Mouse (Mus musculus): ENCODE measurements around the gene Lpp. TPM values are rescaled to one million over a fixed set of nuclear protein-coding genes. Genes with fewer than 3 reads are reported as not detected.

Gene Lpp
- total RNA-seq, 4 experiments from 2014 or later: 54.0 to 80.8 (median 65.0) TPM

DNA sequence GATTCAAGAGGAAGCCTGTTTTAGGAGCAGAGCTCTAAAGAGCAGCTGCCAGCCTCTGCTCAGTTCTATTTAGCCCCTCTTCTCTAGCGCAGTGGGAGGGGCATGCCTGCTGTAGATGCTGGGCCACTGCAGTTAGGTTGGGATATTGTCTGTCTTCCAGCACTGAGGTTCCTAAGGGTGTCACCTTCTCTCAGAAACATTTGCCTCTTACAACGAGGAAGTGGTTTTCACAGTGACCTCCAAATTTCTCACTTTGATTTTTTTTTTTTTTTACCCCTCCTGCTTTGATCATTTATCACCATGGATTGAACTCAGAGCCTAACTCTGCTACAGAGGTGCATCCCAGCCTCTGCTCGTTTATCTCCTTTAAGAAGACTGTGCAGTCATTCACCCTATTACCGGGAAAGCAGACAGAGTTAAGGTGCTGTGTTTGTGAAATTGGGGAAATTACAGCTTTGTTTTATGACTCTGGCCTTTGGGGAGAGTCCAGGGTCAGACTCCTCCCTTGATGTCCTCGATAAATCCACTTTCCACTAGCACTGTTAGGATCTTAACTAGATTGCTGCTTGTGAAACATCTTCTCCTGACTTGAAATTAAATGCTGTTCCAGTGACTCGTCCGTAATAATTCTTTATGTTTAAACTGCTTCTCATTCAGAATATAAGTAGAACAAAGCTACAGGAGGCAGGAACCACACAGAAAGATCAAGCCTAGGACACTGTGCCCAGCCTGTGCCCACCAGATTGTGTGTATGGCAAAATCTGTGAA is 111.7 kb downstream of the Lpp start:
- peak; percentile 61 for DNase-seq

DNA sequence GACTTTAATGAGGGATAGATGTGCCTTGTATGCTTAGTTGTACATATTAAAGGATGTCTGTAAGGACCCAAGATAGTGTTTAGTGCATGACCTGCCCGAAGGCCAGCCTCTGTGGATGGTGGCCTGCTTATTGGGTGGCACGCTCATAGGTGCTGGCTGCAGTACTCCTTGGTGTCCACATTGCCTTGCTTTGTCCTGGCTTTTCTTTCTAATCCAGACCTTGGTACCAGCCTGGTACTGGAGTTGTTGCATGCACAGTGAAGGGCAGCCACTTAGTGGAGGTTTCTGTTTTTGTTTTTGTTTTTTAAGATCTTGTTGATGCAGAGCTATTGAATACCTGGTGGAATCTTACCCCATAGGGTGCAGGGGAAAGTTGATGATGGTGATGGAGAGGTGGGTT is 112.9 kb downstream of the Lpp start:
- DNase-seq: no peak

DNA sequence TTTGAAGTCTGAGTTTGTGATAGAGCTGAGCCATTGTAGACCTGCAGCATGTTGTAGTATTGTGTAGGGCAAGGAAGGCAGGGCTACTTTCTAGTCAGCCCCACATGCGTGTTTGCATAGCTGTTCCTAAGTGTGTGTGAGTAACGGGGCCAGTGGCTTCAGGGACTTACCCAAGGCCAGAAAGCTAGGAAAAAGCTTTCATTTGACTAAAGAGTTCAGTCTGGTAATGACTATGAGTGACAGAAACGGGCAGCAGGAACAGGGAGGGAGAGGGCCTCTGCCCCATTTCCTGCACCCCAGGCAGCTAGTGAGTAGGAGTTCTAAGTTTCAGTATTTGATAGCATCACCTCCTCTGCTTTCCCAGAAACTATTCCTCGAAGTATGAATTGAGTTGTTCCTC is 113.4 kb downstream of the Lpp start:
- peak; percentile 69 for DNase-seq

DNA sequence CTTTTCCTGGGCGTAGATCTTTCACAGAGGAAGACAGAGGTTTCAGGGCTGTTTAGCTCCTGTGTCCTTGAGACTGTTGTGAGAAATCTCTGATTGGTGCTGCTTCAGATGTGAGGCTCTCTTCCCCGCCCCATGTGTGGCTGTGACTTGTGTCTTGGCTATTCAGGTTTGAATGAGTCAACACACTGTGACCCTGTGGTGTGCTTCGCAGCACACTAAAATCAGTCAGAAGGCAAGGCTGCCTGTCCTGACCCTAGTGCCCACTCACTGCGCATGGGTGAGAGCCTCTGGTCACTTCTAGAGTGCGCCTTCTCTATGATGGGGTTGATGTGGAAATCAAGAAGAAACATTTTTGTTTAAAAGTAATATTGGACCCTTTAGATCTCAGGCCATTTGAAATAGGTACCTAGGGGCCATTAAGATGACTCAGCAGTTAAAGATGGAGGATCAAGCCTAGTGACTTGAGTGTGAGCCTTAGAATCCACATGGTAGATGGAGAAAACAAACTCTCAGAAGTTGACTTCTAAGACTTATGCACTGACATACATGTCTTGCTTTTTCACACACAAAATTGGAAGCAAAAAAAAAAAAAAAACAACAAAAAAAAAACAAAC is 114.7 kb downstream of the Lpp start:
- peak; percentile 86 for DNase-seq

DNA sequence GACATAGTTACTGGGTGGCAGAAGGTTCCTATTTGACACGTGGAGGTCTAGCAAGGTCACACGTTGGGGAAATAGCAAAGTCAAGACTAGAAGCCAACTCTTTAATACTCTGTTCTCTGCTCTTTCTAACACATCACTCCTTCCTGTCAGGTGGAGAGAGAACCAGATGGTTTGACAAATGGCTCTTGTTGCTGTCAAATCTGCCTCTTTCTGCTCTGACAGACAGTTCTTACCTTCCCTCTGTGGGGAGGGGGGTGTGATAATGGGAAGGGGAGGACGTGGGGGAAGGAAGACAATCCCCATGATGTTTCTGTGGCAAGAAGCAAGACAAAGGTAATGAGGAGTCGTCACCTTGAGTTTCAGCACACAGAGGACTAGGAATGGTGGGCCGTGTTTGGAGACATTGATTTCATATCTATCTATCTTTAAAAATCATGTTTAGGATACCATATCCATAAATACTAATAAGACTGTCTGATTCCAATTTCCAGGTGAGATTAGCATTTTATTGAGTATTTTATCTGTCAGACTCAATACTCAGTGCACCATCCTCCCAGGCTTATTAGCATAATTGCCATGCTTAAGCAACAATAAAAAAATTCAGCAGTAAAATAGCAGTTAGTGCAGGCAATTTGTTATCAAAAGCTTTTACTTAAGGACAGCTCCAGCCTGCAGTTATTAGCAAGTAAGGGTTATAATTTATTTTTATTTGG is 115.9 kb downstream of the Lpp start:
- DNase-seq: no peak

DNA sequence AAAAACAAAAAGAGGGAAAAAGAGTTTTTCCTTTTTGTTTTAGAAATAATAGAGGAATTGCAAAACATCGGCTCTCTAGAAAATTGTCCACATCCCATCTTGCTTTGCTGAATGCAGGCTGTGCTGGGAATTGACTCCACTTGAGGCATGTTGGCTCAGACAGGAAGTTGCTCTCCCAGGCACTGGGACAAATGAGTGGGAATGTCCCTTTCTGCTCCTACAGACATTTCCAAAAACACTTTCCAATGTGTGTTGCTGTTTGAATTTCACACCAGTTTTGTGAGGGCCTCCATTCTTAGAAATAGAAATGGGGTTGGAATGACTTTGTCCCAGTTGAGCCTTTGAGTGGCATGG is 116.5 kb downstream of the Lpp start:
- no peak for DNase-seq

DNA sequence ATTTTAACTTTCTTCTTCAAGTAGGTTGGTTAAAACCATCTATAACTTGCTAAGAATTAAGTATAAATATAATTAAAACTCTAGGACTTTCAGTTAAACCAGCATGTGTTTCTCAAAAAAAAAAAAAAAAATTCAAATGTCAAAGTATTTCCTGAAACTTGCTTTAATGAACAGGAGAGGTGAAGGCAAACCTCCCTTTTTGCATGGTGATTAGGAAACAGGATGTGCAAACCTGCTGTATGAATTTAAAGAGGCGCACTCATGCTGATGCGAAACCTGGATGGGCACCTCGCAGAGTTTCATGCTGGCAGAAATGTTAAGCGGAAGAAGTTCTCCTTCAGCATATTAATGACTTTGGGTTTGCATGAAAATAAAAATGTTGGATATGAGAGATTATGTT is 119.9 kb downstream of the Lpp start:
- DNase-seq: no peak

DNA sequence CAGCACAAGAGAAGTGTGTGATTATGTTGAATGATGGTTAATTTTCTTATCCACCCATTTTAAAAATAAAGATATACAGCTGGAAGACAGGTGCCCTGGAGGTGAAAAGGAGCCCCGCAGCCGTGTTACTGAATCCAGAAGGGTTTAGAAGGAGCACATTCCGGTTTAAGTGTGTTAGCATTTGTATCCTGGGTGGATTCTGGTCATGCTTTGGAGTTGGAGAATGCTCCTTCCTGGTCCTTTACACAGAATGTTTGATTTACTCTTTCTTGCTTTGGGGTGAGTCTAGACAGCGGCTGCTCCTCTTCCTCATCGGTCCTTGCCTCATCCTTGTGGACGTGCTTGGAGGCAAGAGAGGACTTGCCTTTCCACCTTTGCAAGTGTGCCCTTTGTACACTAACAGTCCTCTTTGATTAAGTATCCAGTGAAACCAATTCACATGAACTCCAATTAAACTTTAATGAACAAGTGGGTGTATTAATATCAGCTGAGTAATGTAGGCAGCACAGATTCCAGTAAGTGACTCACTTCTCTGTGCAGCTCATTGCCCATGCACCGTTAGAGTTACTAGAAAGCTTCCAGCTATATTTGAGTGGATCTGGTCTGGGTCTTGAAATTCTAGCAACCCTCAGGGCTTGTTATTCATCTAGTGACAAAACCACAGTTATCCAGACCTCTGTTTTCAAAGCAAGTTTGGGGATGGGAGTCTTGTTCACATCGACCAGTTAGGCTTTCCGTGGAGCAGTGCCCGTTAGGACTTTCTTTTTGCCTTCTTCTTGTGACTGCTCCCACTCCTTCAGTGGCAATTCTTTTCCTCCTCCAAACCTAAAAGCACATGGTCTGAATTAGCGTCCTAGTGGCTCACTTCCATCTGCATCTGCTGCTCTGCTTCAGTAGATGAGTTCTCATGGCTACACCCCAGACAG is 121.8 kb downstream of the Lpp start:
- no peak for DNase-seq

DNA sequence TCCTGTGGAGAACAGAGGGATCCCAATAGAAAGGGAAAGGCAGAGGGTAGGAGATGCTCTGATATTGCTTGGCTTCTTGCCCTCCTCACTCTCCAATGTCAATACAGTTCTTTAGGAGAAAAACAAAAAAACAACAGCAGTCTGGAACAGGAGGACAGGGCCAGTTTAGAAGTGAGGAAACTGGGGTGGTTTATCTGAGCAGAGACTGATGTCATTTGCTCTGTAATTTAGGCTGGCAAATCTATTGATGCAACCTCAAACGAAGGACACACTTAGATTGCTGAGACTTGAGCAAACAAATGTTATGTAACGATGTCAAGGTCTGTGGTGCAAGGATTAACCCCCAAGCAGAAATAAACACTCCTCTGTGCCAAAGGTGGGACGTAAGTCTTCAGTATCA is 123.7 kb downstream of the Lpp start:
- peak; percentile 55 for DNase-seq

DNA sequence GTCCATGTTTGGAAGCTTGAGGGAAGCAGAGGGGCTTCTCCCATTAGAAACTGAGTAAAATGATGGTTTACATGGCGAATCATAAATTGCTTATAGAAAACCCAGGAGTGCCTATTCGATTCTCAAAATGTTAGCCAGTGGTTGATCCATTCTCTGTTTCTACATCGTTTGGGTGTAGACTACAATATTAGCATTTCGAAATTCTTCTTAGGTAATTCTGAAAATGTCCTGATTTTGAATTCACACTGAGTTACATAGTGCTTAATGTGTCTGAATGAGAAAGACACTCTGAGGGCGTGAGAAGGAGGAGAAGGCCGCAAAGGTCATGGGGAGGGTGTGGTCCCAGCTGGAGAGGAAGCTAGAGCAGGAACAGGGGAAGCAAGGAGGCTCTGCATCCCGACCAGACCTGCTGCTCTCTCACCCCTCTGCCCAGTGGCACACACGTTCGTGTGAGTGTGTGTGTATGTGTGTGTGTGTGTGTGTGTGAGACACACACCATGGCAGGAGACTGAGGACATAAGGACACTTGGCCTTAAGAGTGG is 124.3 kb downstream of the Lpp start:
- peak; percentile 56 for DNase-seq

DNA sequence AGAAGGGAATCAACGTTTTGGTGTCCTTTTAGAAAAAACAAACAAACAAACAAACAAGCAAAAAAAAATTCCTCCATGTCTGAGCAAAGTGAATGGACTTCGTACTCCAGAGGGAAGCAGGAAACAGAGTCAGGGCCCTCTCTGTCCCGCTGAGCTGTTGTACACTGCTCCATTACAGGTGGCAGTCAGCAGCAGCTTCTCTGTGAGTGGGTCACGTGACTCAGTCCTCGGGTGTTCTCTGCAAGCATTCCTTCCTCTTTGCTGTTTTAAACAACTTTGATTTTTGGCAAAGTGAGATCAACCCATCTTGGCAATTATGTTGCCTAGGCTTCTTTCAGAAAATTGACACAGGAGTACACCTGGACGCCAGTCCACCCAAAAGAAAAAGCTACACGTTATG is 125.5 kb downstream of the Lpp start:
- DNase-seq: no peak

DNA sequence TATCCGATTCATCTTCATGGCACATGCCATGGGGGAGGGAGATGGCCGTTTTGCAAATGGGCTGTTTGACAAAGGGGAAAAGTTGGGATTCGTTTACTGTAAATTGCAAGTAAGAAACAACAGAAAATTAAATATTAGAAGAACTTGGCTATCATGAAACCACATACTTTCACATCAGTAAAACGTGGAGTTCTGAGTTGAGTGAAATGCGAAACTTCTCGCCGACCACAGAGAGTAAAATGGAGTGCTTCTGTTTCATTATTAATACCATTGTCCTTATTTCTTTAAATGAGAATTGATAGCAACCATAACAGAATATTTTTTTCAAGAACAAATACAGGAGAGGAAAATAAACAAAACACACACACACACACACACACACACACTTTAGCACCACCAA is 133.9 kb downstream of the Lpp start:
- DNase-seq: no peak

DNA sequence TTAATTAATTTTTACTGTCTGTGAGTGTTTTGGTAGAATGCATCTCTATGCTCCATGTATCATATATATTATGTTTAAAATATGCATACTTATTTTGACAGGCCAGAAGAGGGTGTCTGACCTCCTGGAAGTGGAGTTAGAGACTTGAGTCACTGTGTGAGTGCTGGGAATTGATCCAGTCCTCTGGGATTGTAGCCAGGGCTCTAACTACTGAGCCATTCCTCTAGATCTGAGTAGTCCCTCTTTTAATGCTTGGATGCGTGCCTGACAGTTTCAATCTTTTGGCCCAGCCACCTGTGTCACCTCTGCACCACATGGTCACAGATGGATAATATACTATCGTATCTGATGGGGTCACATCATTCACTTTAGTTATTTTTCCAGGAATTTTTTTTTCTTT is 138.4 kb downstream of the Lpp start:
- DNase-seq: no peak

DNA sequence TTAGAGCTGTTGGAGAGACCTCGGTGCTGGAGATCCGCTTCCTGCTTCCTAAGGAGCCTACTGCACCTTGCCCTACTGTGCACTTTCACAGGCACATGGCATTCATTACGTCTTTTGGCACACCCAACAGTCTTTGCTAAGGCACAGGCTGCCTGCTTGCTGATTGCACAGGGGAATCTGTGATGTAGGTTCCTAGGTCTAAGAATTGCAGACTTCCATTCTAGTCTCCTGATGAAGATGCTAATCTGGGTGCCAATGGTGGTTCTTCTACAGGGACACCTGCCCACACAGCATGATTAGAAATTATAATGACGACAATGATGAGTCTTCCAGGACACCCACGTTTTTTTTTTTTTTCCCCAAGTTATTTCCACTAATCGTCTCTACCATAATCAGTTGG is 141.9 kb downstream of the Lpp start:
- DNase-seq: no peak

DNA sequence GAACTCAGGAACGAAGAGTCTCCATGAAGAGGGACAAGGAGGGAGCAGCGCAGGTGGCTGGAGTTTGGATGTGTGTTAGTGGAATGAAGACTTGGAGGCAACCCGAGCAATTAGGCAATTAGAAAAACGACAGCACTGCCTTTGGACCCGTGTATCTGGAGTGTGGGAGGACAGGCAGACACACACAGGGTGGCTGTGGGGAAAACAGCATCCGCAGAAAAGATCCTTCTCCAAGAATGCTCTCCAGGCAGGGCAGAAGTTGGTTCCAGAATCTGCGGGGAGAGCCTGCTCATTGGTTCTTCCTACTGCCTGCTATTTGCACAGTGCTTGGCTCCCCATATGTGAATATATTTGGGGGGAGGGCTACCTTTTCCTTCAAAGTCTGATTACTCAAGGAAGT is 143.0 kb downstream of the Lpp start:
- no peak for DNase-seq

DNA sequence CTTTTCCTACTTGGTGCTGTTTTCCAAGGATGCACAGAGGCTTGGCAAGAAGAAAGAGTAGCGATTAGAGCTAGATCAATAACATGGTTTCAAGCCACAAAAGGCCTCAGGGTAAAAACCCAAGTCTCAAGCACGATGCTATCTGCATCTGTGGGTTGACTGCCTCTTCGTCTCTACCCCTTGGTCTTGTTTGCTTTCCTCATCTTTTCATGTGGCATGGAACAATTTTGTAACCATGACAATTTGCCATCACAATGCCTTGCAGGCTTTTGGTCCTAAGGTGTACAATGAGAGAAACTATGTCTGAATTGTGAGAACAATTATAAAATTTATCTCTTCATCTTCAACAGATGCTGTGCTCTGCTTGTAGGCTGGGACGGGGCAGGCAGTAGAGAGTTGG is 145.7 kb downstream of the Lpp start:
- no peak for DNase-seq

DNA sequence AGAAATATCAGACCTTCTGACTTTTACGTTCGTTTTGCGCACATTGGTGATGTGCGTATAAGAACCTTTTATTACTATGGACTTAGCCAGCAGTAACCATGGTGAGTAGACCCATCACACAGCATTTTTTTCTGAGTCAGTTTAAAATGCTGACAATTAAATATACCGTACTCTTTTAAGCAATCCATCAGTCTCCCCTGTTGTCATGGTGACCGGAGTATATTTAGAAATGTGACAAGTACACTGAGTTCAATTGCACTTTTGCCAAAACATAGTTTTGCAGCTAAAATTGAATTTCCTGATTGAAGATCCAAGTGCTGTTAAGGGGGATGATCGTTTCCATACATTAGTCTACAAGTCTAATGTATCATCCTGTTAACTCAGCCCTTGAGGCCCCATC is 149.6 kb downstream of the Lpp start:
- no peak for DNase-seq

DNA sequence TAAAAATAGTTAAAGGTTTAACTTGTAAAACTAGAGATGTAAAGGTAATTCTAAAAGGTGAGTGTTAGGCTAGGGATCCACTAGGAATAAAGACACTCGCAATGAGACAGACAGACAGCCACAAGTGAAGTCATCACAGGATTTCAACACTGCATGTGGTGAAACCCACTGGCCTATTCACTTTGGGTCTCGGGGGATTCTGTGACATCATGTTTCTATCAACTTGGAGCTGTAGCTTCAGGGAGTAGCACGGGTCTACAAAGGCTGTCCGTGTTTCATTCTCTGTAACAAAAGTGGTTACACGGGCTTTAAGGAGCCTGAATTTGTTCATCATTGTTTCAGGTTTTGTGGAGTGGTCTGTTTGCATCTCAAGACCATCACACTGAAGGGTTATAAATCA is 152.1 kb downstream of the Lpp start:
- DNase-seq: no peak

DNA sequence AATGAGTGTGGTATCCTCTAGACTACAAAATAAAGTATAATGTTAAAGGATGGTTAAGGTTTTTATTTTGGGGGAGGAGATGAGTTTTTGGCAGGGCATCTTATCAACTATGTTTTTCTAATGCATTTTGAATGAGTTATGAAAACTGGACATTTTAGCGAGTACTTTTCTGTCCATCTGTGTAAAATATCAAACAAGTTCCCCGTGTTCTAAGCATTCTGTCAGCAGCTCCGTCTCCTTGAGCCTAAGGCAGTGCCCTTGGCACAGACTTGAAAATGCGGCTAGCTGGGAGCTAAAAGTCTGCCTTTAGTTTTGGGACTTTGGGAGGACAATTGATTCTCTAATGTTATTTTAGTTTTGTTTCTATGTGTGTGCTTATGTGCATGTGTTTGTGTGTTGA is 165.2 kb downstream of the Lpp start:
- DNase-seq: no peak

DNA sequence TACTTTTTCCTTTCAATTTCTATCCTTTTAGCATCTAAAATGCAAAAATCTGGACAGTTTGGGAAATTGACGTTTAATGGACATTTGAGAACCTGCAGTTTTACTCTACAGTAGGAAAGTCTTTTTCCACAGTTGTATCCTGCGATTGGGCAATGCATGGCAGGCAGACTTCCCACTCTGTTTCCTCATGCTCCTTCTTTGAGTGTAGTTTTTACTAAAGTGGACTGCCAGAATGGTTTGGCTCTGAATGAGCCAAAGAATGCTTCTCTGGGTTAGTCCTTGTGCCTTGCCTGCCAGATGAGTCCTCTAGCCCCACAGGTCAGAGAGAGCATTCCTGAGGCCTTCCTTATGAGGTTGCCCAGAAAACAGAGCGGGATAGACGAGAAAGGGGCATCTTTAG is 166.5 kb downstream of the Lpp start:
- DNase-seq: no peak

DNA sequence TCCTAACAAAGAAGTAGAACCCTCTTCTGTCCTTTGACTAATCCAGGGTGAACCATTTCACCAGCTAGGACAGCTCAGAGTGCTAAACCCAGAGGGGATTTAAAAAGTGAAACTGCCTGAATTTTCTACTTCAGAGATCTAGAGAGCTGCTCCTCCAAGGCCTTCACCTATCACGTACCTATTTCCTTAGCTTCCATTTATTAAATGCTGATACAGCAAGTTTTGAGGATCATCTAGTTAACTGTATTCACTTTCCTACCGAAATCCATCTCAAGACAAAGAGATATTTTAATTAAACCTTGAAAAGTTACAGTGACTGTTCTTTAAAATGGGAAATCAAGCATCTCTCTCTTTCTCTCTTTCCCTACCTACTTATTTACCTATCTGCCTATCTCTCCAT is 167.7 kb downstream of the Lpp start:
- DNase-seq: no peak

DNA sequence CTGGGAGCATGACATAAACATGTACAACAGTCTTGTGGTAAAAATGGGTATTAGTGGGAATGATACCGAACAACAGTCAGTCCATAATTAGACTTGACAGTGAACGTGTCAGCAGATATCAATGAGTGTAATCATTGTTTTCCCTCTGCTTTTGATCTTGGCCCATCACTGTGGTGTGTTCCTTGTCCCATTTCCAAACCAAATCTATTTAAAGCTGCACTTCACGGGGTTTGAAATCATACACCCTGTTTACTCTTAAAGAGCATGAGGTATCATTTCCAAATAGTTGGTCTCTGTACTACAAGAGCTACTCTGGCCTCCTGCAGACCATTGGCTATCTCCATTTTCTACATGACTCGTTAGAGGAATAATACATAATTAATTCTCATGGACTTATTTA is 168.3 kb downstream of the Lpp start:
- DNase-seq: no peak

DNA sequence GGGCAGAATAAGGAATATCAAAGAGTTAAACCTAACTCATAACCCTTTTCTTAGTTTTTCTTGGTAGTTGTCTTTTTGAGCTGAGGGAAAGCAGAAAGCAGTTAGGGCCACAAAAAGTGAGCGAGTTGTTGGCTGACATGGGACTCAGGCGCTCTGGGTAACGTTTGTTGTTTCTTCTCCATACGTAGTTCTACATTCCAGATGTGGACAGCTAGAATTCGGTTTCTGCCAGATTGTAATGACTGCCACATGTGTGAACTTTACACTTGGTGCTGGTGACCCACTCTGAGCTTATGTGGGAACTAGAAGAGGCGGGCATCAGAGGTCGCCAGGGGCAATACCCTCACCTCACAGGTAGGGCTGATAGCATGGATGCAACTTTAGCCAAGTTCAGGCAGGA is 172.0 kb downstream of the Lpp start:
- DNase-seq: no peak

Measured in adrenal gland, adult 8-10 months (tissue).